Comparison of ENCODE assay signal across 16 mouse cellular contexts in the genomic region with DNA sequence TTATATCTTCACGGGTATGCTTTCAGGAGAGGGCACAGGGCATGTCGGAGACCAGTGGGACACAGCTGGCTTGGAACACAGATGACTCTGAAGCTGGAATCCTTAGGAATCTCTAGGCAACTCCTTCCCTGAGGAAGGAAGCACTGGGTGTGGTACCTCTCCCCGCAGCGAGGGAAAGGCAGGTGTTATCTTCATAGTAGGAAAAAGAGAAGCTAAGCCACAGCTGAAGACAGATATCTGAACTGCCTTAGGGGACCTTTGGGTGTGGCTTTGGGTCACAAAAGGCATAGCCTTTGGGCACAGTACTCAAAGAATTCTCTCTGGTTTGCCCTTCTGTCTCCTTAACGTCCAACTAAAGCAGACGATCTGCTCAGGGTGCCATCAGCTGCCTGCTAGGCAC. TPM values are rescaled to one million over a fixed set of nuclear protein-coding genes. Genes with fewer than 3 reads are reported as not detected.
DNase-seq lines count a peak whose midpoint lies in the region; ATAC-seq and TF ChIP-seq lines count a peak whose summit lies in the region.
"Had no signal": no experiment of that assay in that cellular context is flagged by ENCODE, and none has a peak within 500 bp of the region (broad histone marks: within the 10 kb centered on the region; RNA-seq: fewer than 3 reads in every experiment).

No protein-coding gene starts in this region.

- TF ChIP-seq CTCF in heart, adult 2 months (IDR thresholded peaks at IDR 0.05): no peak

- peak overlapping the region; percentile 14 for H3K4me2 ChIP-seq in liver, embryonic 12.5 days
- no peak overlapping the region for H3K4me2 ChIP-seq in forebrain, embryonic 14.5 days (ENCODE audit: low read length)
- H3K4me2 ChIP-seq: embryonic facial prominence, embryonic 13.5 days; neural tube, embryonic 13.5 days; stomach, embryonic 15.5 days had no signal

- no peak for TF ChIP-seq POLR2A in heart, adult 2 months (IDR thresholded peaks at IDR 0.05; ENCODE audit: insufficient read depth, low read depth, low read length)

- H3K4me3 ChIP-seq in heart, adult 2 months: no peak overlapping the region
- no peak overlapping the region for H3K4me3 ChIP-seq in liver, embryonic 12.5 days
- H3K4me3 ChIP-seq in forebrain, embryonic 14.5 days (ENCODE audit: low read depth, low read length): no peak overlapping the region
- H3K4me3 ChIP-seq: embryonic facial prominence, embryonic 13.5 days; forebrain, embryonic 10.5 days; neural tube, embryonic 13.5 days; stomach, embryonic 15.5 days had no signal

- TF ChIP-seq EP300 in heart, adult 2 months (IDR thresholded peaks at IDR 0.05; ENCODE audit: insufficient read depth, low read depth, low read length): 0 out of 2 replicates have a peak, but pooled peaks have one; percentile 17

- H3K4me1 ChIP-seq in heart, adult 2 months (ENCODE audit: control insufficient read depth, insufficient read depth, low read length): peaks cover 27% of the 10 kb centered on the region
- H3K4me1 ChIP-seq in liver, embryonic 12.5 days: peaks cover 94% of the 10 kb centered on the region
- H3K4me1 ChIP-seq in forebrain, embryonic 14.5 days (ENCODE audit: control insufficient read depth, insufficient read depth, low read length): peaks cover 2% of the 10 kb centered on the region; the same call in 1 of the 2 replicates

- ATAC-seq in liver, embryonic 12.5 days: peak; percentile 44; the same call in 1 of the 2 replicates
- 0 out of 2 replicates have a peak, but pooled peaks have one; percentile 15 for ATAC-seq in megakaryocyte-erythroid progenitor cell, adult 5-6 weeks (replicated peaks; ENCODE audit: low FRiP score, low TSS enrichment, poor library complexity, severe bottlenecking)
- ATAC-seq in forebrain, embryonic 14.5 days: no peak

- DNase-seq in heart, adult 2 months: no peak
- DNase-seq in heart, adult 18-20 months: no peak
- DNase-seq in liver: no peak
- peak; percentile 79 for DNase-seq in R1 (ENCODE audit: low read depth, low spot score)
- no peak for DNase-seq in forebrain, embryonic 14.5 days (ENCODE audit: low spot score)
- no peak for DNase-seq in cerebellum, postnatal 36 days
- DNase-seq: cerebellum, adult 11-12 months; kidney, adult 9 months; thymus, postnatal 25 days had no signal

- H3K27ac ChIP-seq in heart, adult 2 months: no peak overlapping the region
- no peak overlapping the region for H3K27ac ChIP-seq in liver, embryonic 12.5 days
- H3K27ac ChIP-seq in forebrain, embryonic 14.5 days (ENCODE audit: low read depth, low read length): no peak overlapping the region
- H3K27ac ChIP-seq: embryonic facial prominence, embryonic 13.5 days; forebrain, embryonic 10.5 days; macrophage; neural tube, embryonic 13.5 days had no signal

- intact Hi-C loops in heart, adult 2 months (cut with DNase I): no loop called here

- H3K79me2 ChIP-seq in heart, adult 2 months (replicated peaks; ENCODE audit: control insufficient read depth, insufficient read depth, low read length): no peaks in the 10 kb centered on the region

- WGBS in heart, adult 2 months: 29% methylated on average over 6 of the region's 6 CpGs
- 39% methylated on average over 6 of the region's 6 CpGs for WGBS in liver, embryonic 12.5 days (ENCODE audit: insufficient replicate concordance)
- WGBS in forebrain, embryonic 14.5 days: 80% methylated on average over 6 of the region's 6 CpGs

- no peaks in the 10 kb centered on the region for H3K9me3 ChIP-seq in liver, embryonic 12.5 days (replicated peaks)
- H3K9me3 ChIP-seq in forebrain, embryonic 14.5 days (replicated peaks; ENCODE audit: control insufficient read depth, low read length): no peaks in the 10 kb centered on the region
- H3K9me3 ChIP-seq: embryonic facial prominence, embryonic 13.5 days; forebrain, embryonic 10.5 days; neural tube, embryonic 13.5 days; stomach, embryonic 15.5 days had no signal

- H3K9ac ChIP-seq in heart, adult 2 months (ENCODE audit: low read depth, low read length): no peak overlapping the region
- no peak overlapping the region for H3K9ac ChIP-seq in liver, embryonic 12.5 days
- H3K9ac ChIP-seq in forebrain, embryonic 14.5 days (ENCODE audit: low read length): no peak overlapping the region
- H3K9ac ChIP-seq: embryonic facial prominence, embryonic 13.5 days; neural tube, embryonic 13.5 days; stomach, embryonic 15.5 days had no signal

- H3K36me3 ChIP-seq in heart, adult 2 months (ENCODE audit: control insufficient read depth, insufficient read depth, low read length): no peaks in the 10 kb centered on the region
- peaks cover 9% of the 10 kb centered on the region; the same call in 1 of the 2 replicates for H3K36me3 ChIP-seq in liver, embryonic 12.5 days
- H3K36me3 ChIP-seq in forebrain, embryonic 14.5 days (ENCODE audit: control insufficient read depth, insufficient read depth, low read length): no peaks in the 10 kb centered on the region
- H3K36me3 ChIP-seq: neural tube, embryonic 13.5 days; stomach, embryonic 15.5 days had no signal

- no peaks in the 10 kb centered on the region for H3K27me3 ChIP-seq in heart, adult 2 months (ENCODE audit: control insufficient read depth, insufficient read depth, low read length)
- H3K27me3 ChIP-seq in liver, embryonic 12.5 days (replicated peaks): no peaks in the 10 kb centered on the region
- no peaks in the 10 kb centered on the region for H3K27me3 ChIP-seq in forebrain, embryonic 14.5 days (replicated peaks; ENCODE audit: control insufficient read depth, insufficient read depth, low read length)
- H3K27me3 ChIP-seq: embryonic facial prominence, embryonic 13.5 days; neural tube, embryonic 13.5 days; stomach, embryonic 15.5 days had no signal

RNA-seq across cellular contexts. Expression of a gene that starts 16.0 kb away (rescaled TPM):
- total RNA-seq in heart, adult 2 months (2021): 10 to 100 TPM; 12.4 to 13.0 TPM
- 18.4 and 24.0 TPM in 2 replicates for polyA plus RNA-seq in heart, adult 2 months (2012; rRNA removed)
- 10 to 100 TPM in 1 of 2 experiments, 1 to 10 TPM in 1; 9.1 to 10.3 TPM for total RNA-seq in heart, adult 18-20 months (2021)
- 5.8 and 7.2 TPM in 2 replicates for polyA plus RNA-seq in liver, embryonic 12.5 days (2016; fragmentation: Nextera tagmentation; extraction: Ambion mirVana)
- 14.1 and 19.7 TPM in 2 replicates for total RNA-seq in megakaryocyte-erythroid progenitor cell, adult 5-6 weeks (2014; fragmentation: Nextera tagmentation)
- 11.9 and 15.9 TPM in 2 replicates for total RNA-seq in megakaryocyte-erythroid progenitor cell, adult 5-6 weeks (2017)
- 5.1 and 5.4 TPM in 2 replicates for polyA plus RNA-seq in forebrain, embryonic 14.5 days (2014; fragmentation: Nextera tagmentation; extraction: Ambion mirVana)
